Mouse (Mus musculus): Measurements from ENCODE around the gene Catsper1.

Catsper1 gene

GRCm38 (mm10) chr19:5353609-5354008 lies 18.1 kb downstream of the Catsper1 start:
- no peak for DNase-seq (ENCODE audit: low spot score in 2 of 2)

- no peak for DNase-seq (ENCODE audit: low spot score in 2 of 2)
Observed at GRCm38 (mm10) chr19:5356080-5356479, 20.5 kb downstream of the Catsper1 start.

GRCm38 (mm10) chr19:5362186-5362585 lies 26.6 kb downstream of the Catsper1 start:
- no peak for DNase-seq (ENCODE audit: low spot score in 2 of 2)

- no peak for DNase-seq (ENCODE audit: low spot score in 2 of 2)
Observed at GRCm38 (mm10) chr19:5364124-5364523, 28.6 kb downstream of the Catsper1 start.

- no peak for DNase-seq (ENCODE audit: low spot score in 2 of 2)
Observed at GRCm38 (mm10) chr19:5365751-5366150, 30.2 kb downstream of the Catsper1 start.

- DNase-seq (ENCODE audit: low spot score in 2 of 2): peak; percentile 91 to 92
Observed at GRCm38 (mm10) chr19:5366175-5367052, 30.9 kb downstream of the Catsper1 start, which contains the start of gene Eif1ad. Gene Eif1ad (plus strand): TSS chr19:5366741.

- no peak for DNase-seq (ENCODE audit: low spot score in 2 of 2)
Observed at GRCm38 (mm10) chr19:5367053-5367359, 31.5 kb downstream of the Catsper1 start, which contains the start of gene Banf1. Gene Banf1 (minus strand): TSS chr19:5367168.

- DNase-seq (ENCODE audit: low spot score in 2 of 2): no peak
Observed at GRCm38 (mm10) chr19:5367455-5367854, 31.9 kb downstream of the Catsper1 start.

- no peak for DNase-seq (ENCODE audit: low spot score in 2 of 2)
Observed at GRCm38 (mm10) chr19:5370932-5371331, 35.4 kb downstream of the Catsper1 start.

GRCm38 (mm10) chr19:5372724-5373123 lies 37.2 kb downstream of the Catsper1 start:
- DNase-seq (ENCODE audit: low spot score in 2 of 2): no peak

GRCm38 (mm10) chr19:5374177-5374576 lies 38.6 kb downstream of the Catsper1 start:
- no peak for DNase-seq (ENCODE audit: low spot score in 2 of 2)

GRCm38 (mm10) chr19:5374748-5375147 lies 39.2 kb downstream of the Catsper1 start:
- no peak for DNase-seq (ENCODE audit: low spot score in 2 of 2)

- DNase-seq (ENCODE audit: low spot score in 2 of 2): no peak
Observed at GRCm38 (mm10) chr19:5377446-5377845, 41.9 kb downstream of the Catsper1 start.

GRCm38 (mm10) chr19:5383326-5383725 lies 47.8 kb downstream of the Catsper1 start:
- DNase-seq (ENCODE audit: low spot score in 2 of 2): no peak

- DNase-seq (ENCODE audit: low spot score in 2 of 2): no peak
Observed at GRCm38 (mm10) chr19:5384715-5385114, 49.2 kb downstream of the Catsper1 start.

GRCm38 (mm10) chr19:5388011-5388441 lies 52.5 kb downstream of the Catsper1 start:
- DNase-seq (ENCODE audit: low spot score in 2 of 2): no peak

GRCm38 (mm10) chr19:5388588-5389242 lies 53.2 kb downstream of the Catsper1 start, which contains the start of gene Sart1:
Gene Sart1 (minus strand): TSS chr19:5388703.
- DNase-seq (ENCODE audit: low spot score in 2 of 2): peak; percentile 93 to 94

- peak; percentile 78 to 79 for DNase-seq (ENCODE audit: low spot score in 2 of 2)
Observed at GRCm38 (mm10) chr19:5389647-5390046, 54.1 kb downstream of the Catsper1 start.

GRCm38 (mm10) chr19:5390416-5390815 lies 54.9 kb downstream of the Catsper1 start:
- DNase-seq (ENCODE audit: low spot score in 2 of 2): peak; percentile 36 to 37

- DNase-seq (ENCODE audit: low spot score in 2 of 2): no peak
Observed at GRCm38 (mm10) chr19:5392892-5393291, 57.4 kb downstream of the Catsper1 start.
